Mouse (Mus musculus): Measurements from ENCODE around the gene Clic3.

DNA sequence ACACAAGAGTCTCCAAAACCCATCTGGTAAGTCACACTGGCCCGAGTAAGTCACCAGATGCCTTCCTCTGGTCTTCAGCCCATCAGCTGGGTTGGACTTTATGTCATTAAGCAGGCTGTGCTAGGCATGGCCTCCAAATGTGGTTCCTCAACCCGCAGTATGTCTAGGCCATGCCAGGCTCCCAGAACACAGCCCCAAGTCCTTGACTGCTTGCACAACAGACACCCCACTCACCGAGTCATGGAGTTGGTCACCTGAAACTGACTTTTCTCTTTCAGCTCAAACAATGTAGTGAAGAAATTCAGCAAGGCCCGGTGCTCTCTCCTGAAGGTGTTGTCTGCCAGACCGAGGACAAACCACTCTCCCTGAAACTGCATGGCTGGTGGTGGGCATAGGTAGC, 36.4 kb downstream of the Clic3 start:
- TF ChIP-seq CTCF (IDR thresholded peaks at IDR 0.05; ENCODE audit: borderline replicate concordance, control insufficient read depth, extremely low read depth, insufficient read depth, low read length, poor library complexity) (no peak), POLR2A (IDR thresholded peaks at IDR 0.05; ENCODE audit: control insufficient read depth, extremely low read depth, insufficient read depth, low read length, poor library complexity) (no peak)

All from thymus, adult 2 months (tissue).